Mouse (Mus musculus): ENCODE measurements around the gene Cramp1l.
"Not testable (repeated sequence)": the region's sequence is repeated elsewhere in the genome, so short reads cannot be mapped to it uniquely, and the experiment has no call there.

The Cramp1l gene

GRCm38 (mm10) chr17:24953291-24953690 is 62.3 kb downstream of the Cramp1l start:
- no peak for DNase-seq

- DNase-seq, result no peak
These were observed 64.9 kb downstream of the Cramp1l start for GRCm38 (mm10) chr17:24950671-24951070.

GRCm38 (mm10) chr17:24948204-24948603 is 67.4 kb downstream of the Cramp1l start:
- no peak for DNase-seq

- DNase-seq, result not testable (repeated sequence)
These were observed 72.0 kb downstream of the Cramp1l start for GRCm38 (mm10) chr17:24943589-24943988.

GRCm38 (mm10) chr17:24943036-24943435 is 72.6 kb downstream of the Cramp1l start:
- DNase-seq, result no peak

- peak; percentile 63 for DNase-seq
These were observed 73.1 kb downstream of the Cramp1l start for GRCm38 (mm10) chr17:24942453-24942852.

GRCm38 (mm10) chr17:24937266-24937665 is 78.3 kb downstream of the Cramp1l start:
- DNase-seq, result no peak

- peak; percentile 96 for DNase-seq
These were observed 79.0 kb downstream of the Cramp1l start, which contains the start of gene Mapk8ip3 for GRCm38 (mm10) chr17:24936259-24937237. Gene Mapk8ip3, minus strand, starts transcription at chr17:24936977.

- DNase-seq, result no peak
These were observed 79.9 kb downstream of the Cramp1l start for GRCm38 (mm10) chr17:24935666-24936065.

GRCm38 (mm10) chr17:24934926-24935325 is 80.7 kb downstream of the Cramp1l start:
- no peak for DNase-seq

- no peak for DNase-seq
These were observed 82.4 kb downstream of the Cramp1l start for GRCm38 (mm10) chr17:24933163-24933562.

- no peak for DNase-seq
These were observed 83.2 kb downstream of the Cramp1l start for GRCm38 (mm10) chr17:24932431-24932830.

GRCm38 (mm10) chr17:24929506-24929905 is 86.1 kb downstream of the Cramp1l start:
- no peak for DNase-seq

- DNase-seq, result no peak
These were observed 92.3 kb downstream of the Cramp1l start for GRCm38 (mm10) chr17:24923246-24923645.

- no peak for DNase-seq
These were observed 101.6 kb downstream of the Cramp1l start for GRCm38 (mm10) chr17:24913984-24914383.

Measured in lung, postnatal 14 days (tissue).